Mouse (Mus musculus): ENCODE data around the gene Iqsec1. TPM values are rescaled to one million over a fixed set of nuclear protein-coding genes. Genes with fewer than 3 reads are reported as not detected.

The Iqsec1 gene
- total and polyA plus RNA-seq, 2 experiments from 2014 or later: 12.0 to 93.7 TPM

- 90% methylated on average over 4 of the region's 4 CpGs for WGBS
Measured at GRCm38 (mm10) chr6:90761301-90762056, 227.0 kb downstream of the Iqsec1 start.

GRCm38 (mm10) chr6:90760886-90761285, 227.6 kb downstream of the Iqsec1 start:
- ATAC-seq (ENCODE audit: insufficient read depth, low read depth) (no peak), DNase-seq (ENCODE audit: low spot score) (no peak)
- peaks cover 28% of the 10 kb centered on the region for H3K4me1 ChIP-seq (ENCODE audit: control insufficient read depth, insufficient read depth)
- H3K9me3 ChIP-seq (replicated peaks; ENCODE audit: control insufficient read depth, low read length): no peaks in the 10 kb centered on the region
- H3K27me3 ChIP-seq (ENCODE audit: control insufficient read depth, insufficient read depth, low read length): no peaks in the 10 kb centered on the region
- no peak overlapping the region for H3K27ac ChIP-seq (ENCODE audit: low read depth)
- no peak overlapping the region for H3K4me3 ChIP-seq (ENCODE audit: low read depth, low read length)
- TF ChIP-seq CTCF (IDR thresholded peaks at IDR 0.05; ENCODE audit: low read depth): no peak
- TF ChIP-seq EP300 (IDR thresholded peaks at IDR 0.05; ENCODE audit: low read depth): no peak
- WGBS: 48% methylated on average over 5 of the region's 5 CpGs
- H3K36me3 ChIP-seq (replicated peaks; ENCODE audit: control insufficient read depth, insufficient read depth, low read length): no peaks in the 10 kb centered on the region
- no peak overlapping the region for H3K4me2 ChIP-seq (ENCODE audit: low read depth, low read length)
- H3K9ac ChIP-seq (replicated peaks; ENCODE audit: low read depth, low read length): no peak overlapping the region

More at GRCm38 (mm10) chr6:90761301-90762056, 227.0 kb downstream of the Iqsec1 start:
- no peak for DNase-seq (ENCODE audit: low spot score)
- ATAC-seq (ENCODE audit: insufficient read depth, low read depth): no peak
- Histone ChIP-seq H3K9me3 (replicated peaks; ENCODE audit: control insufficient read depth, low read length) (no peaks in the 10 kb centered on the region), H3K4me2 (ENCODE audit: low read depth, low read length) (no peak overlapping the region), H3K36me3 (replicated peaks; ENCODE audit: control insufficient read depth, insufficient read depth, low read length) (no peaks in the 10 kb centered on the region), H3K9ac (replicated peaks; ENCODE audit: low read depth, low read length) (no peak overlapping the region), H3K4me3 (ENCODE audit: low read depth, low read length) (no peak overlapping the region), H3K4me1 (ENCODE audit: control insufficient read depth, insufficient read depth) (peaks cover 28% of the 10 kb centered on the region), H3K27ac (ENCODE audit: low read depth) (no peak overlapping the region), H3K27me3 (ENCODE audit: control insufficient read depth, insufficient read depth, low read length) (no peaks in the 10 kb centered on the region)
- TF ChIP-seq CTCF (IDR thresholded peaks at IDR 0.05; ENCODE audit: low read depth) (no peak), EP300 (IDR thresholded peaks at IDR 0.05; ENCODE audit: low read depth) (no peak)

- no peak overlapping the region for H3K4me3 ChIP-seq (ENCODE audit: low read depth, low read length)
- no peak for DNase-seq (ENCODE audit: low spot score)
- H3K36me3 ChIP-seq (replicated peaks; ENCODE audit: control insufficient read depth, insufficient read depth, low read length): no peaks in the 10 kb centered on the region
- H3K4me2 ChIP-seq (ENCODE audit: low read depth, low read length): no peak overlapping the region
- WGBS: 73% methylated on average over 2 of the region's 2 CpGs
- peaks cover 26% of the 10 kb centered on the region for H3K4me1 ChIP-seq (ENCODE audit: control insufficient read depth, insufficient read depth)
- ATAC-seq (ENCODE audit: insufficient read depth, low read depth): no peak
- H3K9me3 ChIP-seq (replicated peaks; ENCODE audit: control insufficient read depth, low read length): no peaks in the 10 kb centered on the region
- H3K27ac ChIP-seq (ENCODE audit: low read depth): no peak overlapping the region
- no peak for TF ChIP-seq CTCF (IDR thresholded peaks at IDR 0.05; ENCODE audit: low read depth)
- no peak for TF ChIP-seq EP300 (IDR thresholded peaks at IDR 0.05; ENCODE audit: low read depth)
- H3K9ac ChIP-seq (replicated peaks; ENCODE audit: low read depth, low read length): no peak overlapping the region
- no peaks in the 10 kb centered on the region for H3K27me3 ChIP-seq (ENCODE audit: control insufficient read depth, insufficient read depth, low read length)
Measured at GRCm38 (mm10) chr6:90759754-90760153, 228.7 kb downstream of the Iqsec1 start.

- 72% methylated on average over 2 of the region's 2 CpGs for WGBS
- H3K36me3 ChIP-seq (replicated peaks; ENCODE audit: control insufficient read depth, insufficient read depth, low read length): no peaks in the 10 kb centered on the region
Measured at GRCm38 (mm10) chr6:90758155-90758554, 230.3 kb downstream of the Iqsec1 start.

GRCm38 (mm10) chr6:90757427-90757883, 231.0 kb downstream of the Iqsec1 start:
- H3K4me3 ChIP-seq (ENCODE audit: low read depth, low read length): no peak overlapping the region
- no peaks in the 10 kb centered on the region for H3K9me3 ChIP-seq (replicated peaks; ENCODE audit: control insufficient read depth, low read length)
- ATAC-seq (ENCODE audit: insufficient read depth, low read depth) (peak; percentile 64), DNase-seq (ENCODE audit: low spot score) (no peak)
- peak overlapping the region; percentile 16; the same call in 1 of the 2 replicates for H3K4me2 ChIP-seq (ENCODE audit: low read depth, low read length)
- H3K36me3 ChIP-seq (replicated peaks; ENCODE audit: control insufficient read depth, insufficient read depth, low read length): no peaks in the 10 kb centered on the region
- no peak overlapping the region for H3K9ac ChIP-seq (replicated peaks; ENCODE audit: low read depth, low read length)
- peak overlapping the region; percentile 28; the same call in 1 of the 2 replicates for H3K27ac ChIP-seq (ENCODE audit: low read depth)
- peaks cover 15% of the 10 kb centered on the region; the same call in 1 of the 2 replicates for H3K4me1 ChIP-seq (ENCODE audit: control insufficient read depth, insufficient read depth)
- no peaks in the 10 kb centered on the region for H3K27me3 ChIP-seq (ENCODE audit: control insufficient read depth, insufficient read depth, low read length)
- TF ChIP-seq CTCF (IDR thresholded peaks at IDR 0.05; ENCODE audit: low read depth) (no peak), EP300 (IDR thresholded peaks at IDR 0.05; ENCODE audit: low read depth) (no peak)
- WGBS: 58% methylated on average over 12 of the region's 12 CpGs

More at GRCm38 (mm10) chr6:90758155-90758554, 230.3 kb downstream of the Iqsec1 start:
- Histone ChIP-seq H3K9ac (replicated peaks; ENCODE audit: low read depth, low read length) (no peak overlapping the region), H3K9me3 (replicated peaks; ENCODE audit: control insufficient read depth, low read length) (no peaks in the 10 kb centered on the region), H3K4me3 (ENCODE audit: low read depth, low read length) (no peak overlapping the region), H3K27ac (ENCODE audit: low read depth) (no peak overlapping the region), H3K27me3 (ENCODE audit: control insufficient read depth, insufficient read depth, low read length) (no peaks in the 10 kb centered on the region), H3K4me2 (ENCODE audit: low read depth, low read length) (no peak overlapping the region), H3K4me1 (ENCODE audit: control insufficient read depth, insufficient read depth) (peaks cover 15% of the 10 kb centered on the region)
- DNase-seq (ENCODE audit: low spot score): no peak
- no peak for ATAC-seq (ENCODE audit: insufficient read depth, low read depth)
- no peak for TF ChIP-seq EP300 (IDR thresholded peaks at IDR 0.05; ENCODE audit: low read depth)
- no peak for TF ChIP-seq CTCF (IDR thresholded peaks at IDR 0.05; ENCODE audit: low read depth)

Data from heart, postnatal 0 days (tissue).